Mouse (Mus musculus) midbrain, postnatal 0 days (tissue): Measurements from ENCODE around the gene Dnajc5g. TPM values are rescaled to one million over a fixed set of nuclear protein-coding genes. Genes with fewer than 3 reads are reported as not detected.

Experiments used
- ATAC-seq: fragments of 200-750 bp; cut with Nextera tagmentation; 2 replicates; pipeline ENCODE4 v1.8.0; 2017; ENCODE audit warnings: moderate number of reproducible peaks, mild to moderate bottlenecking, moderate TSS enrichment, moderate library complexity; ENCODE audit not compliant: low FRiP score
- DNase-seq: peaks from one replicate; pipeline ENCODE4 v3.0.0-alpha.2; 2015; ENCODE audit warnings: low spot score
- H3K27ac ChIP-seq: fragments of 300-500 bp; sonication (generic); 2 replicates; pipeline ENCODE4 v1.5.1; 2014; ENCODE audit warnings: low read depth, mild to moderate bottlenecking, low read length, mixed read lengths
- H3K27me3 ChIP-seq: fragments of 300-500 bp; sonication (generic); 2 replicates; pipeline ENCODE4 v1.6.1; 2014; ENCODE audit warnings: low read length, control low read depth, mixed read lengths; ENCODE audit not compliant: insufficient read depth
- H3K36me3 ChIP-seq: fragments of 300-500 bp; sonication (generic); 2 replicates; pipeline ENCODE4 v1.6.1; 2014; ENCODE audit warnings: low read length, control low read depth, mixed read lengths; ENCODE audit not compliant: insufficient read depth
- H3K4me1 ChIP-seq: fragments of 300-500 bp; sonication (generic); 2 replicates; pipeline ENCODE4 v1.6.1; 2014; ENCODE audit warnings: mild to moderate bottlenecking, control low read depth, antibody characterized with exemption, low read length, mixed read lengths; ENCODE audit not compliant: insufficient read depth
- H3K4me2 ChIP-seq: fragments of 300-500 bp; sonication (generic); 2 replicates; pipeline ENCODE4 v1.6.1; 2014; ENCODE audit warnings: low read depth, mild to moderate bottlenecking, low read length, mixed read lengths; ENCODE audit not compliant: poor library complexity, severe bottlenecking
- H3K4me3 ChIP-seq: fragments of 300-500 bp; sonication (generic); 2 replicates; pipeline ENCODE4 v1.5.1; 2014; ENCODE audit warnings: low read depth, mild to moderate bottlenecking, low read length, moderate library complexity
- H3K9ac ChIP-seq: fragments of 300-500 bp; sonication (generic); replicated peaks from 2 replicates; pipeline ENCODE4 v1.6.1; 2014; ENCODE audit warnings: mild to moderate bottlenecking, low read length, moderate library complexity, mixed read lengths; ENCODE audit not compliant: poor library complexity, severe bottlenecking
- H3K9me3 ChIP-seq: fragments of 300-500 bp; sonication (generic); 2 replicates; pipeline ENCODE4 v1.6.1; 2016; ENCODE audit warnings: low read length, control low read depth
- CTCF ChIP-seq: IDR thresholded peaks from 2 replicates; pipeline ENCODE4 v1.5.1; 2016; ENCODE audit warnings: antibody characterized with exemption, mild to moderate bottlenecking
- WGBS: fragments of 180-500 bp; shearing (Covaris S2); extraction: QIAGEN DNeasy Blood & Tissue Kit; methylation state at CpG from one replicate; pipeline ENCODE4 v1.1.7; 2014; 5-methylcytosine and 5-hydroxymethylcytosine counted together
- polyA plus RNA-seq: library from polyadenylated mRNA; unstranded; fragments of >200 nt; fragmentation: Nextera tagmentation; extraction: Ambion mirVana; gene quantifications from 2 replicates; pipeline ENCODE4 v1.2.1, GENCODE M21; 2015
- total RNA-seq: library from RNA; depleted of rRNA; stranded (reverse); fragments of >200 nt; gene quantifications from 2 replicates; pipeline ENCODE4 v1.2.3, GENCODE M21; 2014

The Dnajc5g gene
- total and polyA plus RNA-seq, 2 experiments from 2014 or later, result not detected

DNA sequence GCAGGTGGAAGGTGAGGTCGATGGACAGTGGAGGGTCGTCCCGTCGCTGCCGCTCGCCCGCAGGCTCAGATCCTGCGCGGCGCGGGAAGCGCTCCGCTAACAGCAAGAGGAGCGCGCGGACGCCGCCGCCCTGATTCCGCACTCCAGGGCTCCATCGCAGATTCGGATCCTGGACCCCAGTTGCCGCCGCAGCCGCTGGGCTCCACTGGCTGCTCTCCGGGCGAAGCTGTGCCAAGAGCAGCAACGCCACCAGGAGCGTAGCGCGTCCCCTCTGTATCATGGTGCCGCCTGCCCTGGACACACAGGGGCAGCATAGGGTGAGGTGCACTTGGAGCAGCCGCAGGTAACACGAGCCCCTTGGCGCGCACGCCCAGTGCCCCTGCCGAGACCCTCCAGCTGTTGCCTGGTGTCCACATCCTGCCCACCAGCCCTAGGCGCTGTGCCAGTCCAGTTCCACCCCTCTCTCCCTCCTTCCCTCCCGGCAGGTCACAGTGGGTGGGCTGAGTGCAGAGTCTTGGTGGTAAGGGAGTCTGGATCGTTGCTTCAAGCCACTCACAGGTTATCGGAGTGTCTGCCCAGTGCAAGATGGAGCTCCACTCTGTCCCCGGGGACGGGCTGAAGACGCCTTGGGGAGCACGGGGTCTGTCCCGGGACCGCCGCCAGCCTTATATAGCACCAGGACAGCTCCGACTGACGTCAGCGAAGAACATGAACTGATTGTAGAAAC, 32.3 kb downstream of the Dnajc5g start, which contains the start of gene Ucn:
Gene Ucn, minus strand, starts transcription at position 589 of the 727 bp plus-strand sequence.
- no peak within 1 kb of the TSS for H3K27ac ChIP-seq
- ATAC-seq, result 0 out of 2 replicates have a peak, but pooled peaks have one; percentile 18
- peak within 1 kb of the TSS; percentile 36 for H3K4me3 ChIP-seq
- no peak for DNase-seq
- 2% methylated on average over 52 of the region's 52 CpGs for WGBS
- H3K4me2 ChIP-seq, result peak within 1 kb of the TSS; percentile 64
- H3K36me3 ChIP-seq, result 0 out of 2 replicates have a peak, but pooled peaks cover 2% of the 10 kb centered on the region
- no peaks in the 10 kb centered on the region for H3K9me3 ChIP-seq
- H3K27me3 ChIP-seq, result peaks cover 44% of the 10 kb centered on the region
- TF ChIP-seq CTCF, result 0 out of 2 replicates have a peak, but pooled peaks have one; percentile 12
- H3K9ac ChIP-seq, result no peak within 1 kb of the TSS
- peaks cover 12% of the 10 kb centered on the region; the same call in 1 of the 2 replicates for H3K4me1 ChIP-seq

DNA sequence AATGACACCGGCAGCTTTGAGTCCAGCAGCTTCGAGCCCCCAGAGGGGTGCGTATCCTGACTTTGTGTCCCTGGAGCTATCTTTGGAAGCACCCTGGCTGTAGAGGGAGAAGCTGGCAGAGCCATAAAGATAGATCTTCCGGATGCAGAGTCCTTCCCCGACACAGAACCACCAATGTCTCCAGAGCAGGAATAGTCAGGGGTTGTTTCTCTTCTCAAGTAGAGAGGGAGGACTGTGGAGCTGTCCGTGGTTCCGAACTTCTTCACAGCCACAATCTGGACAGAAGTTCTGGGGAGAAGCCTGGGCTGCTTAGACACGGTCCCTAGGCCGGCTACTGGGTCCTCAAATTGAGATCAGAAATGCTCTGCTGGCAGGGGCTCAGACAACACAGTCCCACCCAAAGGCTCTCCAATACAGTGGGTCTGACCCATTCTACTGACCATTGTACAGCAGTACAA, 32.9 kb downstream of the Dnajc5g start:
- DNase-seq, result no peak
- H3K9ac ChIP-seq, result no peak overlapping the region
- no peak overlapping the region; the same call in 1 of the 2 replicates for H3K4me2 ChIP-seq
- peaks cover 44% of the 10 kb centered on the region for H3K27me3 ChIP-seq
- H3K36me3 ChIP-seq, result 0 out of 2 replicates have a peak, but pooled peaks cover 2% of the 10 kb centered on the region
- no peaks in the 10 kb centered on the region for H3K9me3 ChIP-seq
- H3K4me3 ChIP-seq, result peak overlapping the region; percentile 36; the same call in 1 of the 2 replicates
- ATAC-seq, result no peak
- no peak for TF ChIP-seq CTCF
- H3K4me1 ChIP-seq, result peaks cover 12% of the 10 kb centered on the region; the same call in 1 of the 2 replicates
- no peak overlapping the region for H3K27ac ChIP-seq
- 11% methylated on average over 9 of the region's 9 CpGs for WGBS

GRCm38 (mm10) chr5:31149781-31150180, 43.7 kb downstream of the Dnajc5g start:
- Histone ChIP-seq H3K9ac (no peak overlapping the region), H3K27ac (no peak overlapping the region), H3K9me3 (no peaks in the 10 kb centered on the region), H3K27me3 (no peaks in the 10 kb centered on the region), H3K4me2 (no peak overlapping the region), H3K4me1 (peaks cover 5% of the 10 kb centered on the region; the same call in 1 of the 2 replicates), H3K36me3 (0 out of 2 replicates have a peak, but pooled peaks cover 2% of the 10 kb centered on the region), H3K4me3 (no peak overlapping the region)
- DNase-seq (no peak), ATAC-seq (no peak)
- WGBS, result 92% methylated on average over 4 of the region's 4 CpGs
- TF ChIP-seq CTCF, result no peak

GRCm38 (mm10) chr5:31151746-31152145, 45.7 kb downstream of the Dnajc5g start:
- no peak overlapping the region for H3K4me3 ChIP-seq
- no peak overlapping the region for H3K27ac ChIP-seq
- peaks cover 5% of the 10 kb centered on the region; the same call in 1 of the 2 replicates for H3K36me3 ChIP-seq
- no peak for ATAC-seq
- no peak overlapping the region for H3K4me2 ChIP-seq
- no peak for TF ChIP-seq CTCF
- H3K9ac ChIP-seq, result no peak overlapping the region
- no peaks in the 10 kb centered on the region for H3K27me3 ChIP-seq
- peaks cover 5% of the 10 kb centered on the region; the same call in 1 of the 2 replicates for H3K4me1 ChIP-seq
- 89% methylated on average over 3 of the region's 3 CpGs for WGBS
- no peaks in the 10 kb centered on the region for H3K9me3 ChIP-seq
- DNase-seq, result no peak

GRCm38 (mm10) chr5:31153516-31154151, 47.5 kb downstream of the Dnajc5g start:
- 35% methylated on average over 6 of the region's 6 CpGs for WGBS
- DNase-seq, result no peak

More at GRCm38 (mm10) chr5:31153516-31154151, 47.5 kb downstream of the Dnajc5g start:
- Histone ChIP-seq H3K4me1 (peaks cover 5% of the 10 kb centered on the region; the same call in 1 of the 2 replicates), H3K27me3 (no peaks in the 10 kb centered on the region), H3K9ac (peak overlapping the region; percentile 69), H3K4me3 (peak overlapping the region; percentile 61), H3K36me3 (peaks cover 22% of the 10 kb centered on the region), H3K9me3 (no peaks in the 10 kb centered on the region), H3K4me2 (peak overlapping the region; percentile 70), H3K27ac (0 out of 2 replicates have a peak overlapping the region, but pooled peaks have one; percentile 72)
- TF ChIP-seq CTCF, result no peak
- ATAC-seq, result peak; percentile 21; the same call in 1 of the 2 replicates
